Mouse (Mus musculus) inflammation-experienced regulatory T-cells, adult 16 weeks (primary cell): ENCODE measurements around the gene Obox7. TPM values are rescaled to one million over a fixed set of nuclear protein-coding genes. Genes with fewer than 3 reads are reported as not detected.

Source experiments
- polyA plus RNA-seq: library from polyadenylated mRNA; unstranded; fragments of 100-300 nt; shearing (Covaris generic); gene quantifications from one replicate; pipeline ENCODE4 v1.2.1, GENCODE M21; 2017

Obox7 gene
- not detected for polyA plus RNA-seq

GRCm38 (mm10) chr7:14659196-14659595 is at the start of gene Obox7:
Gene Obox7, plus strand, starts transcription at chr7:14659496.

Other genes starting within 250 kb of the Obox7 start
- not detected for gene Sult2a8, start 212.7 kb upstream of the Obox7 start, polyA plus RNA-seq
- not detected for gene Sult2a7, start 165.3 kb upstream of the Obox7 start, polyA plus RNA-seq
- not detected for gene Vmn1r90, start 96.0 kb upstream of the Obox7 start, polyA plus RNA-seq